Mouse (Mus musculus) frontal cortex, adult 2 months (tissue): ENCODE data around the gene Lcat. TPM values are rescaled to one million over a fixed set of nuclear protein-coding genes. Genes with fewer than 3 reads are reported as not detected.
A peak's percentile ranks its signal among the peaks of the same experiment; 100 is the strongest.
"Not testable (repeated sequence)": the region's sequence is repeated elsewhere in the genome, so short reads cannot be mapped to it uniquely, and the experiment has no call there.

Source experiments
- DNase-seq, 2 experiments: peaks; one replicate each; pipeline ENCODE4 v3.0.0; 2022; ENCODE audit warnings: low spot score in 1 of 2; ENCODE audit errors: extremely low spot score in 1 of 2
- polyA plus RNA-seq: library from polyadenylated mRNA; depleted of rRNA; stranded (reverse); fragments of >200 nt; gene quantifications from 2 replicates; pipeline ENCODE4 v1.2.3, GENCODE M21; 2012; rRNA removed

The Lcat gene
- 75.1 and 75.6 TPM in 2 replicates for polyA plus RNA-seq

DNA sequence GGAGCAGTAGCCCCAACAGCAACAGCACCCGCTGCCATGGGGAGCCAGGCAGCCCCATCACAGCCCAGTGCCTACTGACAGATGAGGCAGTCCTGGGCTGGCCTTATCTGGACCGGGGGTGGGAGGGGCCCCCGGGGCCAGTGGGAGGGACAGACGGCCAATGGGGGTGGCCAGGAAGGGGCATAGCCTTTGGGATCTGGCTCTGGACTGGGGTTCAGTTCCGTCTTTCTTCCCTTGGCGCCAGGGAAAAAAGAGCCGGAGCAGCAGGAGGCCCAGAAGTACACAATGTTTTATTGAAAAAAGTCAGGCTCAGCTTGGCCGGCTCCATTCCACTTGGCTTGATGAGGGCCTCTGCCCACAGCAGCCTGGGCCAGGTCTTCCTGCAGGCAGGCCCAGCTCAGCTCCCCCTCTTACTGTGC, at the start of gene Lcat:
Gene Lcat (minus strand): TSS at position 62 of the 419 bp plus-strand sequence.
- peak in 1 of 2 experiments; percentile 51 for DNase-seq

DNA sequence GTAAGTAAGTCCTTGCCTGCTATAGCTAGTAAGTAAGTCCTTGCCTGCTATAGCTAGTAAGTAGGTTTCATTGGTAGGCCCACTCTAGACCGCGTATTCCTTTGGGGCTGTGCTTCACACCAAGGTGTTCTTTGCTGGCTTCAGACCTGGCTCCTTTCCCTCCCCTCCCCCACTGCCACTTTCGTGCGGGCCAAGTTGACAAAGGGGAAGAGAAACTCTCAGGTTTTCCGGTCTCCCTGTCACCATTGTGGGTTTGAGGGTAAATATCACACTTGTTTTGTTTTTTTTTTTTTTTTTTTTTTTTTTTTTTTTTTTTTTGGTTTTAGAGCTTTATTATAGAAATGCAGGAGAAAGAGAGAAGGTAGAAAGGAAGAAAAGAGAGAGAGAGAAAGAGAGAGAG, 49.3 kb upstream of the Lcat start:
- no peak for DNase-seq

DNA sequence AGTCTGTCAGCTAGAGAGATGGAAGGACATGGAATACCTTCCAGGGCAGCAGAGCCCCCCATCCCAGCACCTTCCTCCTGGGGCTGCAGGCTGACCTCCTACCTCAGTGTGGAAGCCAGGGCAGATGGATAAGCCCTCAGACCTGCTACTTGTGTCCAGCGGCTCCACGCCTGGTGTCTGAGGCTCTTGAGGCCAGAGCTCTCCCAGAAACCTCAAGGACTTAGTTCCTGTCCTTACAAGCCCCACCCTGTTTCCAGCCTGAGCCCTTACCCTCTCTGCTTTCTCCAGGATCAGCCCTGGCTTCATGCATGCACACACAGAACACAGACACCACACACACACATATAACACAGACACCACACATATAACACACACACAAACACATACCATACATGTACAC, 48.4 kb upstream of the Lcat start:
- DNase-seq = no peak

DNA sequence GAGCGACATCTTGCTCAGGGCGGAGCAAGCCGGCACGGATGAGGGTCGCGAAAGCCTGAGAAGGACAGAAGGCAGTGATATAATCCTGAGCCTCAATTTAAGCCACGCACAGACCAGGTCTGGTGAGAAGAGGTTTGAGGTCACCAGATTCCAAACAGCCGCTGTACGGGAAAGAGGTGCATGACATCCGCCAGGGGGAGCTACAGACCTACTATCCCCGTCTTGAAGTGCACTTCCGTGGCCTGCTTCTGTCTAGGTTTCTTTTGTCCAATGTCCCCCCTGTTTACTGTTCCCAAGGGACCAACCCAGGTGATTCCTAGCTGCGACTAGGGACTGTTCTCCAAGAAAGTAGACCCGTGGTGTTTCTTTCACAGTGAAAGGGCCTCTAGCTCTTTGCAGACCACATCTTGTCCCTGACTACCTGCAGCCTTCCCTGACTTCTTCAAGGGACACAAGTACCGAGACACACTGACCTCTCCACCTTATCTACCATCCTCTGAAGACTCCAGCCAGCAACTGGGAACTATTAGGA, 47.7 kb upstream of the Lcat start, which contains the start of gene Dus2:
Gene Dus2 (plus strand): TSS at position 482 of the 532 bp plus-strand sequence.
- peak; percentile 30 to 83 for DNase-seq

DNA sequence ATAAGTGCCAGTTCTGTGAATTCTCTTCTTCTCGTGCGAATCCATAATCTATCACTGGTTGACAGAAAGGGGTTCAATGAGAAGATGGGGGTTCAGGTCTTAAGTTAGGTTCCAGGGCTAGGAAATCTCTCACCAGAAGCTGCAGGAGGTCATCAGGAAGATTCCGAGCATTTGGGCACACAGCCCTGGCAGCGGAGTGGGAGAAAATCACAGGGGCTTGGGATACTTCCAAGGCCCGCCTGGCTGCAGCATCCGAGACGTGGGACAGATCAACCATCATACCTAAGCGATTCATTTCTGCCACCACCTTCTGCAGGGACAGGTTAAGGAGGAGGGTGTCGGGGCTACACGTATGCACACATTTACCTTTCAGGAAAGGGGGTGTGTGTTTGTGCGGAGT, 45.4 kb upstream of the Lcat start:
- no peak for DNase-seq

DNA sequence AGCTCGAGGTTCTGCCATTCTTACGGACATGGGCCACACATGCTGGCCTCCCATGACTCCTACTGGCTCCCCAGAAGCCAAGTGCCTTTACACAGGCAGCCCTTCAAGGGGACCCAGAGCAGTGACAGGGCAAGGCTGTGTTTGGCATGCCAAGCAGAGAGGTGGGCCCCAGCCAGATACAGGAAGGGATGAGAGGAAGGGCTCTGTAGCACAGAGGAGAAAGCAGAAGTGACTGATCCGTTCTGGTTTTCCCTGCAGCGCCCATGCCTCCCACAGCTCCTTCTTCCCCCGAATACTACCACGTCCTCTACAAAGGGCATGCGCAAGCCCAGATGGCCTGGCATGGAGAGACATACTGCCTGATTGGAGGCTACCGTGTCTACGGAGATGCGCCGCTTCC, 40.2 kb upstream of the Lcat start:
- not testable (repeated sequence) for DNase-seq

DNA sequence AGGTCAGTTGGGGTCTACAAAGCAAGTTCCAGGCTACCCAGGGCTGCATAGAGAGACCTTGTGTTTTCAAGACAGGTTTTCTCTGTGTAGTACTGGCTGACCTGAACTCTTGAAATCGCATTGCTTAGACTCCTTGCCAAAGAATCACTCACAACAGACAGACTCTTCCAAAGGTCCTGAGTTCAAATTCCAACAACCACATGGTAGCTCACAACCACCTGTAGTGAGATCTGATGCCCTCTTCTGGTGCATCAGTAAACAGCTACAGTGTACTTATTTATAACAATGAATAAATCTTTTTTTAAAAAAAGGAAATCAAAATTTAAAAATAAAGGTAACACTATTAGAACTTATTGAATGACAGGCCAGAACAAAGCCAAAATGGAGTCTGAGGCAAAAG, 38.0 kb upstream of the Lcat start:
- DNase-seq = no peak

DNA sequence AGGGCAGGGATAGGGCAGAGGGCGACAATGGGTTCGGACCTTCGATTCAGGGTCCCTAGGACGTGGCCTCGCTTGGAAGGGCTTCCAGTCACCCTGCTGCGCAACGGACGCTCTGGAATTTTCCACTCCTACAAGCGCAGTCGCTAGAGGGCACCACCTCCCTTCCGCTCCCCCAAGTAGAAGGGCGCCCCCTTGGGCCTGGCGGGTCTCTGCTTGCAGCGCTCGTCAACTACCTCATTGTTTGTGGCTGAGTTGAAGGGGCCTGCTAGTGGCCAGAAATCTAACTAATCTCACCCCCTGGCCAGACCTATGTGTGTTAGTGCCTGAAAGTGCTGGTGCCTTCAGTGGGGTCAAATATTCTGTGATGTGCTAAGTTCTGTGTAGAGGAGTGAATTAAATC, 36.1 kb upstream of the Lcat start, which contains the start of gene Dpep3:
Gene Dpep3 (minus strand): TSS at position 105 of the 400 bp plus-strand sequence.
- DNase-seq = no peak

DNA sequence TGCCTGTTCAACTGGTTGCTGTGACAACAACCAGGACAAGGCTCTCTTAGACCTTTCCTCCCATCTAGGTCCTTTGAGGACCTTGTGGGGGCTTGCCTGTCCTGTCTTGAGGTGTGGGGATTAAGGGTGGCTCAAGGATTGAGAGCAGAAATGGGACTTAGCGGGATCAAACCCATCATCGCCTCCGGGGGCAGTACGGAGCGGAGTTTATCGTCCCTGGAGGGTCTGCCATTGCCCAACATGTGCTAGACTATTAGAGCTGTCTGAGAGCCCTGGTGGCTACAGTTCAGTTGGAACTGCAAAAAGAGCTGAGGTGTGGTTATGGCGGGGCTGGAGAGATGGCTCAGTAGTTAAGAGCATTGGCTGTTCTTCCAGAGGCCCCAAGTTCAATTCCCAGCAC, 32.2 kb upstream of the Lcat start:
- DNase-seq = no peak

DNA sequence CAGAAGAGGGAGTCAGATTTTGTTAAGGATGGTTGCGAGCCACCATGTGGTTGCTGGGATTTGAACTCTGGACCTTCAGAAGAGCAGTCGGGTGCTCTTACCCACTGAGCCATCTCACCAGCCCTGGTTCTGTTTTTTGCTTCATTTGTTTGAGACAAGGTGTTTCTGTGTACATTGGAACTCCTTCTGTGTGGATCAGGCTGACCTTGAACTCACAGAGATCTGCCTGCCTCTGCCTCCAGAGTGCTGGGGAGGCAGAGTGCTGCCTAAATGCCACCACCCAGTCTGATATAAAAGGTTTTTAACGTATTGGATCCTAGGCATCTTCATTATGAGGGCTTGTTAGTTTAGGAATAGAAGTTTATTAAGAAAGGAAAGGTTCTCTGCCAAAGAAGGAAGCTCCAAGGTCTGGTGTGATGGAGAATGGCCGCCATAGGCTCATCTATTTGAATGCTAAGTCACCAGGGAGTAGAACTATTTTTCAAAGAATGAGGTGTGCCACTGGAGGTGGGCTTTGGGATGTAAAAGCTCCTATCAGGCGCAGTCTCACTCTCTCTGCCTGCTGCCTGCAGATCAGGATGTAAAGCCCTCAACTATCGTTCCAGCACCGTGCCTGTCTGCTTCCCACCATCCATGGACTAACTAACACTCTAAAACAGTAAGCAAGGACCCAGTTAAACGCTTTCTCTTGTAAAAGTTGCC, 28.0 kb upstream of the Lcat start:
- no peak for DNase-seq

DNA sequence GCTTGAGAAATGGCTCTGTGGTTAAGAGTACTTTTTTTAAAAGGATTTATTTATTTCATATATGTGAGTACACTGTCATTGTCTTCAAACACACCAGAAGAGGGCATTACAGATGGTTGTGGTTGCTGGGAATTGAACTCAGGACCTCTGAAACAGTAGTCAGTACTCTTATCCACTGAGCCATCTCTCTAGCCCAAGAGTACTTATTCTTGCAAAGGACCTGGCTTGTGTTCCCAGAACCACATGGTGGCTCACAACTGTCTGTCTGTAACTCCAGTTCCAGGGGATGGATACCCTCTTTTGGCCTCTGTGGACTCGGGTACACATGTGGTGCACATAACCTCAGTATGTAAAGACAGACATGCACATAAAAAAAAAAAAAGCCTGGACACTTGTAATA, 26.2 kb upstream of the Lcat start:
- no peak for DNase-seq

DNA sequence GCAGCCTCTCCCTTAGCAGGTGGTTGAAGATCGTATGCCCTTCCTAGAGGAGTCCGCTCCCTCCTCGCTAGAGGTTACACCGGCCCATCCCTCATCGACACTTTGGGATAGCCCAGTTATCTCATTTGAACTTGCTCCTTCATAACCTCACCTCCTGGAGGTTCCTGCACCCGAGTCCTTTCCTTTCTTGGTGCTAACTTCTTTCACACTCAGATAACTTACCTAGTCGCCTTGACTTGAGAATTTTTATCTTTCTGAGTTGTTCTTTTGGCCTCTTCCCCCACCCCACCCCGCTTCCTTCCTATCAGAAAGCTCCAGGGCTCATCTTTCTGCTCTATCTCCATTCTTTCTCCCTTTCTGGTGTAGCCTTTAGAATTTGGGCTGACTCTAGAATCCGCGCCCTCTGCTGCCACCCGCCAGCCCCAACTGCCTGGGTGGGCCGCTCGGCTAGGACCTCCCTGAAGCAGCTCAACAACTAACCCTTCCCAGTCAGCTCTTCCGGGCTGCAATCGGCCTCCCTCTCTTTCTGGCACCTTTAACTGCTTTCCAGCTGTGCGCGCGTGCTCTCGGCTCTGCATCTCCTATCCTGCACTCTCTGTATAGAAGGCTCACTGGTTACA, 23.6 kb upstream of the Lcat start:
- no peak for DNase-seq

DNA sequence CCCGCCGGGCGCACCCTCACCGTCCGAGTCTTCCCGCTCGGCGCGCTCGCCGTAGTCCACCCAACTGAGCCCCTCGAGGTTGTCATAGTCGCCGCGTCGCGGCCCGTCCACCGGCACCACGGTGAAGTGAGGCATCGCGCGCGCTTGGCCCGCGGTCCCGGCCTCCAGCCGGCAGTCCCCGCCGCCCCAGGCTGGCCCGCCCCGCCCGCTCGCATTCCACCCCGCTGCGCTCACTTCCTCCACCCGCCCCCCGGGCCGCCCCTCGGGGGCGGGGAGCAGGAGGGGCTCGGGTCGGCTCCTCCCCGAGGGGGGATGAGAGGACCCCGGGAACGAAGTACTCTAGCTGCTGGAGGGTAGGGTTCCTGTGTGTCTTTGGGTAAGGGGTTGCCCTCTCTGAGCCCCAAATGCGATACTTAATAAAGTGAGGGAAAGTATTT, 22.7 kb upstream of the Lcat start, which contains the start of gene Slc12a4:
Gene Slc12a4 (minus strand): TSS at position 193 of the 437 bp plus-strand sequence.
- DNase-seq = no peak

DNA sequence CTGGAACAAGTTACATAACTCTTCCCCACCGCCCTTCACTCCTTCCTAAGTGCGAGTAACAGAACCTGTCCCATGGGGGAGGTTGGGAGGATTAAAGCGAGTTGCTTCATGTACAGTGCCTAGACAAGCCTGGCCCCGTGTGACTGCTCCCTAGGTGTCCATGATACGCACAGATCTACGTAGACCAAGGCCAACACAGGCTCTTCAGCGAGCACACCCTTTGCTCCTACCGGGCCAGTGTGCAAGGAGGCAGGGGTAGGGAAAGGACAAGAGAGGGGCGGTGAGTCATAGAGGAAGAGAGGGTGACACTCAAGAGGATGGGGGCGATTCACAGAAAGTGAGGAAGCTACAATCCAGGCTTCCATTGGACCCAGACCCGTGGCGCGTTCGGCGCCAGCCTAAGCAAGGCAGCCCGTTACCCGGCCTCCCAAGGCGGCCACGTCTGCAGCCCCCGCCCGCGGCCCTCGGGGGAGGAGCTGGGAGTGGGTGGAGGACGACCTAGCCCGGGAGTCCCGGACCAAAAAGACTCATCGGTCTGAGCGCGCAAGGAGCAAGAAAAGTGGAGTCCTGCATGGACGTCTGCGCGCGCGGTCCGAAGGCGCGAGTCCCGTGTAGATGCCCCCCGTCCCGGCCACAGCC, 22.2 kb upstream of the Lcat start:
- DNase-seq = no peak

DNA sequence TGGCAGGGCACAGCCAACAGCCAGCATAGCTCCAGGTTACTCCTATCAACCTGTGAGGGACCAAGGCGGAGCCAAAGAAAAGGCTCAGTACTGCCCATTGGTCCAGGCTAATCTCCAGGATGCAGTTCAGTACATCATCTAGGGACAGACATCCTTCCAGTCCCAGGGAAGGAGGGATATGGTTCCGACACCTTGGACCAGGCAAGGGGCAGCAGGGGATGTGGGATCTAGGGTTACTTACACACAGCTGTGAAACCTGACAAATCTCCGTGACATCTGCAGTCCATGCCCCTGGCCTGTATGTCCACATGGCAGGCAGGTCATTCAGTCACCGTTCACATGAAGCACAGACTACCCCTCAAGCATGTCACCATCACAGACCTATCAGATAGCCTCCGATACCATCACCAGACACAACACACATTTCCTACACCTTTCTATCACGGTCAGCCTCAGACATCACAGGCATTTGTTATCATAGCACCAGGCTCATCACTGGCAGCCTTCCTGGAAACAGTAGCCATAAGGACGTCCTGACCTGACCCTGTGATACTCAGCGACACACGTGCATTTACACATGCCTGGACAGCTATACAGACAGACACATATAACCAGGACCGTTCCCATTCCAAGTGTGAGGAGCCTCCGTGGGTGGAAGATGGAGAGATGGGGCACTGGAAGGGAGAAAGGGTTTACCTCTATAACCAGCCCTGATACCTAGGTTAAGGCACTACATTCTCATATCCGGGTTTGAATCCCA, 21.5 kb upstream of the Lcat start:
- DNase-seq = no peak

DNA sequence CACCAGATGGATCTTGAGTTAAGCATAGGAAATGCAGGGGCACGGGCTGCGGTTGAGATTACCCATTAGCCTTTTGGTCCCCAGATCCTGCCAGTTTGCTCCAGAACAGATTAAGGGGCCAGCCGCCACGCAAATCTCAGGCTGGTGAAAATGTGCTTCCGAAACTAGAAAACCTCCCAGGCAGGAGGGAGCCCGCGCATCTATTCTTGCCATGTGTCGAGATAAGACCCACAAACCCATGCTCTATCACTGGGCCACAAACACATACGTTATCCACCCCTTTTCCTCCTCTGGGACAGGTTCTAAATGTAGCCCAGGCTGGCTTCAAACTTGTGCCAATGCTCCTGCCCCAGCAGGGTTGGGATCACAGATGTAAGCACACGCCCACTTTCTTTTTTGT, 18.4 kb upstream of the Lcat start:
- DNase-seq = no peak

DNA sequence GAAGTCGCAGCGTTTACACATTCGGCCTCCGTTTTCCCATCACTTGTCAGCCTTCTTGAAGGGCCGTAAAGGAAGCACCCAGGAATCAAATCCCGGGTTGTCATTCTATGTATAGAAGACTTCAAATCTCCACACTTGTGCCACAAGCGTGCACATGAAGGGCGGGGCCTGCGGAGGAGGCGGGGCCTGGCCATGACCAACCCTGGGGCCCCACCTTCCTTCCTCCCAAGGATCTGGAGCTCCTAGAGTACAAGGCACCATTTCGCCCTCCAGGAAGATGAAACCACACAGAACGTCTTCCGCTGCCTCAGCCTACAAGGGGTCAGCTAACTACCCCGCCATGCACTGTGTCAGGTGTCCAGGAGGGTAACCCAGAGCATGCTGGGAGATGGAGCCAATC, 17.9 kb upstream of the Lcat start:
- DNase-seq = no peak

DNA sequence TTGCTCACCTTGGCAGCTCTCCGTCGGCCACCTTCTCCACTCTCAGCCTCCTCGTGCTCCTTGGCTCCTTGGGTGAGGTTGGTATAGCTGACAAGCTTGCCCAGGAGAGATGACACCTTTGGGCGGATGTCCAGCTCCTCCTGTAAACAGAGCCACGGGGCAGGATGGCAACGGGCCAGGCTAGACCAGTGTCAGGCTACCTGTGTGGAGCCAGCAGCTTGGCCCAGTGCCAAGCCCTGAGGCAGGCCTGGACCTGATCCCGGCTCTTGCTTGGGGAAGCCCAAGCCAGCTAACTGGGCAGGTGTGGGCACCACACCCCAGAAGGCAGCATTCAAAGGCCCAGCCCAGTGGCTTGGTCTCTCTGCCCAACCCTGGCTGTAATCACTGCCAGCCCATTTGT, 16.2 kb upstream of the Lcat start:
- no peak for DNase-seq

DNA sequence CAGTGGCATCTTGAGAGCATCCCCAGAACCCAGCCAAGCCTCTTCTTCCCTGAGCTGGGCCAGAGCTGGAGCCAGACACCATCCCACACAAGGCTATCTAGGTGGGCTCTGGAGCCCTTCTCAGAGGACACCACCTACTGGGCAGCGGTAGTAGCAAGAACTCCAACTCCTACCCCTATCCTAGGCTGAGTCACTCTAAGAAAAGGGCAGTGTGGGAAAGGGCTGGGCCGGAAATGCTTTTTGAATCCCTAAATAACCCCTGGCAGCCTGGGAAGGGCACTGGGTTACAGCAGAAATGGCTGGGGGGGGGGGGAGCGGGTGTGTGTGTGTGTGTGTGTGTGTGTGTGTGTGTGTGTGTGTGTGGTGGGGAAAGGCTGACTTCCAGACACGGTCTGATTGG, 14.6 kb upstream of the Lcat start:
- DNase-seq = no peak

DNA sequence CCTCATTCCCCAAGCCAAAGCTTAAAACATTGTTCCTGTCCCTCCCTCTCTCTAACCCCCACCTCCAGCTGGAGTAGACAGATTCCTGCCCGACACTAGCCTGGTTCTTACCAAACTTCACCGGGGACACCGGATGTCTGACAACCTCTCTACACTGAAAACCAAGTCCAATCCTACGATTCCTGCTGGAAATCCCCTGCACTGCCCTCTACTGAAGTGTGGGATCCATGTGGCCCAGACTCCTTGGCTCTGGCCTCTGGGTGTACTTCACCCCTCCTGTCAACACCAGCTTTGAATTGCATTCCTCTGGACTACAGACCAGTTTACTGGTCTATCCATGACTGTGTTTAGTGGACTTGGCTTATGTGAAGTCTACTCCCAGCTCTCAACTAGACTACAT, 13.4 kb upstream of the Lcat start:
- DNase-seq = no peak
